Mouse (Mus musculus) neural tube, embryonic 13.5 days (tissue): ENCODE data around the gene Lhb. TPM values are rescaled to one million over a fixed set of nuclear protein-coding genes. Genes with fewer than 3 reads are reported as not detected.
A peak's percentile ranks its signal among the peaks of the same experiment; 100 is the strongest.
"Not testable (repeated sequence)": the region's sequence is repeated elsewhere in the genome, so short reads cannot be mapped to it uniquely, and the experiment has no call there.

ENCODE experiments used
- ATAC-seq: fragments of 200-750 bp; cut with Nextera tagmentation; 2 replicates; pipeline ENCODE4 v1.8.0; 2017; ENCODE audit warnings: low read depth, mild to moderate bottlenecking, moderate TSS enrichment, moderate library complexity
- H3K27ac ChIP-seq: fragments of 300-500 bp; sonication (generic); replicated peaks from 2 replicates; pipeline ENCODE4 v1.5.1; 2015; ENCODE audit warnings: moderate library complexity, mild to moderate bottlenecking, inconsistent platforms
- H3K27me3 ChIP-seq: fragments of 300-500 bp; sonication (generic); 2 replicates; pipeline ENCODE4 v1.6.1; 2015; ENCODE audit warnings: mild to moderate bottlenecking, inconsistent platforms
- H3K36me3 ChIP-seq: fragments of 300-500 bp; sonication (generic); 2 replicates; pipeline ENCODE4 v1.6.1; 2015; ENCODE audit warnings: mild to moderate bottlenecking, inconsistent platforms
- H3K4me1 ChIP-seq: fragments of 300-500 bp; sonication (generic); replicated peaks from 2 replicates; pipeline ENCODE4 v1.6.1; 2015; ENCODE audit warnings: inconsistent platforms
- H3K4me2 ChIP-seq: fragments of 300-500 bp; sonication (generic); 2 replicates; pipeline ENCODE4 v1.6.1; 2015; ENCODE audit warnings: inconsistent platforms, mild to moderate bottlenecking, moderate library complexity
- H3K4me3 ChIP-seq: fragments of 300-500 bp; sonication (generic); 2 replicates; pipeline ENCODE4 v1.5.1; 2015; ENCODE audit warnings: mild to moderate bottlenecking, inconsistent platforms
- H3K9ac ChIP-seq: fragments of 300-500 bp; sonication (generic); 2 replicates; pipeline ENCODE4 v1.6.1; 2015; ENCODE audit warnings: moderate library complexity, mild to moderate bottlenecking, inconsistent platforms
- H3K9me3 ChIP-seq: fragments of 300-500 bp; sonication (generic); 2 replicates; pipeline ENCODE4 v1.6.1; 2016; ENCODE audit warnings: inconsistent platforms
- WGBS: fragments of 180-500 bp; shearing (Covaris S2); methylation state at CpG from one replicate; pipeline ENCODE4 v1.1.7; 2015; 5-methylcytosine and 5-hydroxymethylcytosine counted together
- polyA plus RNA-seq: library from polyadenylated mRNA; unstranded; fragments of >200 nt; fragmentation: Nextera tagmentation; extraction: Ambion mirVana; gene quantifications from 2 replicates; pipeline ENCODE4 v1.2.1, GENCODE M21; 2015

Gene Lhb
- polyA plus RNA-seq, 1 experiment from 2014 or later = not detected

- H3K4me2 ChIP-seq = peak within 1 kb of the TSS; percentile 96
- peaks cover 67% of the 10 kb centered on the region for H3K36me3 ChIP-seq
- H3K27ac ChIP-seq = peak within 1 kb of the TSS; percentile 97
- ATAC-seq = peak; percentile 97
- peaks cover 49% of the 10 kb centered on the region for H3K4me1 ChIP-seq
- H3K4me3 ChIP-seq = peak within 1 kb of the TSS; percentile 69
- H3K9me3 ChIP-seq, H3K27me3 ChIP-seq: not testable (repeated sequence)
- H3K9ac ChIP-seq = peak within 1 kb of the TSS; percentile 90
- under 1% methylated on average over 35 of the region's 37 CpGs for WGBS
Measured at GRCm38 (mm10) chr7:45459564-45460140, 39.0 kb downstream of the Lhb start, which contains the start of gene Ftl1. Gene Ftl1 (minus strand): TSS chr7:45459884.

- Histone ChIP-seq H3K4me3 (peak overlapping the region; percentile 69), H3K4me1 (peaks cover 57% of the 10 kb centered on the region), H3K9me3 (no peaks in the 10 kb centered on the region), H3K27me3 (no peaks in the 10 kb centered on the region), H3K4me2 (peak overlapping the region; percentile 58), H3K9ac (peak overlapping the region; percentile 66), H3K27ac (peak overlapping the region; percentile 97), H3K36me3 (peaks cover 67% of the 10 kb centered on the region)
- WGBS = 77% methylated on average over 7 of the region's 7 CpGs
- ATAC-seq = peak; percentile 2; the same call in 1 of the 2 replicates
Measured at GRCm38 (mm10) chr7:45460377-45460776, 39.8 kb downstream of the Lhb start.

GRCm38 (mm10) chr7:45460860-45461314, 40.3 kb downstream of the Lhb start:
- Histone ChIP-seq H3K4me3 (peak overlapping the region; percentile 69; the same call in 1 of the 2 replicates), H3K9me3 (no peaks in the 10 kb centered on the region), H3K4me2 (peak overlapping the region; percentile 58), H3K27ac (peak overlapping the region; percentile 97), H3K36me3 (peaks cover 65% of the 10 kb centered on the region), H3K27me3 (no peaks in the 10 kb centered on the region), H3K4me1 (peaks cover 62% of the 10 kb centered on the region), H3K9ac (peak overlapping the region; percentile 66)
- no peak for ATAC-seq
- 28% methylated on average over 13 of the region's 13 CpGs for WGBS

- peaks cover 61% of the 10 kb centered on the region for H3K36me3 ChIP-seq
- H3K9ac ChIP-seq = peak overlapping the region; percentile 66
- H3K9me3 ChIP-seq = no peaks in the 10 kb centered on the region
- no peak for ATAC-seq
- no peaks in the 10 kb centered on the region for H3K27me3 ChIP-seq
- H3K4me1 ChIP-seq = peaks cover 66% of the 10 kb centered on the region
- WGBS = 26% methylated on average over 5 of the region's 5 CpGs
- peak overlapping the region; percentile 97 for H3K27ac ChIP-seq
- no peak overlapping the region for H3K4me3 ChIP-seq
- no peak overlapping the region for H3K4me2 ChIP-seq
Measured at GRCm38 (mm10) chr7:45461326-45461725, 40.7 kb downstream of the Lhb start.

- Histone ChIP-seq H3K27me3 (no peaks in the 10 kb centered on the region), H3K4me3 (no peak overlapping the region), H3K9ac (peak overlapping the region; percentile 54), H3K36me3 (peaks cover 56% of the 10 kb centered on the region), H3K27ac (peak overlapping the region; percentile 54; the same call in 1 of the 2 replicates), H3K9me3 (no peaks in the 10 kb centered on the region), H3K4me2 (no peak overlapping the region), H3K4me1 (peaks cover 64% of the 10 kb centered on the region)
- 72% methylated on average over 4 of the region's 4 CpGs for WGBS
- ATAC-seq = no peak
Measured at GRCm38 (mm10) chr7:45461781-45462180, 41.2 kb downstream of the Lhb start.

- Histone ChIP-seq H3K9me3 (no peaks in the 10 kb centered on the region), H3K9ac (no peak overlapping the region), H3K4me3 (no peak overlapping the region), H3K4me2 (no peak overlapping the region), H3K27me3 (no peaks in the 10 kb centered on the region), H3K36me3 (peaks cover 51% of the 10 kb centered on the region), H3K27ac (no peak overlapping the region), H3K4me1 (peaks cover 62% of the 10 kb centered on the region)
- 95% methylated on average over 4 of the region's 4 CpGs for WGBS
- no peak for ATAC-seq
Measured at GRCm38 (mm10) chr7:45462325-45462724, 41.7 kb downstream of the Lhb start.

GRCm38 (mm10) chr7:45462868-45463267, 42.2 kb downstream of the Lhb start:
- H3K4me1 ChIP-seq = peaks cover 59% of the 10 kb centered on the region
- not testable (repeated sequence) for H3K9me3 ChIP-seq, H3K4me2 ChIP-seq, H3K4me3 ChIP-seq, H3K9ac ChIP-seq, H3K27me3 ChIP-seq, ATAC-seq, H3K27ac ChIP-seq
- peaks cover 45% of the 10 kb centered on the region for H3K36me3 ChIP-seq
- 85% methylated on average over 4 of the region's 4 CpGs for WGBS

- Histone ChIP-seq H3K9ac (no peak overlapping the region), H3K36me3 (peaks cover 40% of the 10 kb centered on the region), H3K9me3 (no peaks in the 10 kb centered on the region), H3K27me3 (no peaks in the 10 kb centered on the region), H3K4me3 (no peak overlapping the region), H3K27ac (no peak overlapping the region), H3K4me1 (peaks cover 53% of the 10 kb centered on the region), H3K4me2 (no peak overlapping the region)
- WGBS = 95% methylated on average over 7 of the region's 7 CpGs
- ATAC-seq = no peak
Measured at GRCm38 (mm10) chr7:45463987-45464778, 43.6 kb downstream of the Lhb start.

- WGBS = 96% methylated on average over 12 of the region's 12 CpGs
Measured at GRCm38 (mm10) chr7:45465112-45465511, 44.5 kb downstream of the Lhb start.

GRCm38 (mm10) chr7:45465549-45465948, 44.9 kb downstream of the Lhb start:
- ATAC-seq = no peak
- Histone ChIP-seq H3K4me3 (peak overlapping the region; percentile 94), H3K9me3 (no peaks in the 10 kb centered on the region), H3K27ac (no peak overlapping the region), H3K9ac (peak overlapping the region; percentile 93), H3K27me3 (no peaks in the 10 kb centered on the region), H3K36me3 (peaks cover 40% of the 10 kb centered on the region), H3K4me1 (peaks cover 46% of the 10 kb centered on the region), H3K4me2 (peak overlapping the region; percentile 87)
- 81% methylated on average over 9 of the region's 9 CpGs for WGBS

More at GRCm38 (mm10) chr7:45465112-45465511, 44.5 kb downstream of the Lhb start:
- H3K4me2 ChIP-seq = peak overlapping the region; percentile 87
- H3K9me3 ChIP-seq = no peaks in the 10 kb centered on the region
- peak overlapping the region; percentile 94 for H3K4me3 ChIP-seq
- no peak overlapping the region for H3K27ac ChIP-seq
- H3K9ac ChIP-seq = 0 out of 2 replicates have a peak overlapping the region, but pooled peaks have one; percentile 93
- no peak for ATAC-seq
- peaks cover 51% of the 10 kb centered on the region for H3K4me1 ChIP-seq
- peaks cover 40% of the 10 kb centered on the region for H3K36me3 ChIP-seq
- no peaks in the 10 kb centered on the region for H3K27me3 ChIP-seq

- peak within 1 kb of the TSS; percentile 93 for H3K9ac ChIP-seq
- ATAC-seq = peak; percentile 75
- peak within 1 kb of the TSS; percentile 87 for H3K4me2 ChIP-seq
- H3K27ac ChIP-seq = peak within 1 kb of the TSS; percentile 82
- H3K4me3 ChIP-seq = peak within 1 kb of the TSS; percentile 94
- H3K4me1 ChIP-seq = peaks cover 38% of the 10 kb centered on the region
- no peaks in the 10 kb centered on the region for H3K27me3 ChIP-seq
- H3K36me3 ChIP-seq = peaks cover 40% of the 10 kb centered on the region
- under 1% methylated on average over 55 of the region's 58 CpGs for WGBS
- H3K9me3 ChIP-seq = no peaks in the 10 kb centered on the region
Measured at GRCm38 (mm10) chr7:45466283-45467089, 45.9 kb downstream of the Lhb start, which contains the start of gene Bax. Gene Bax (minus strand): TSS chr7:45466898.
